Comparison of ENCODE assay signal across 14 mouse cellular contexts in the genomic region with DNA sequence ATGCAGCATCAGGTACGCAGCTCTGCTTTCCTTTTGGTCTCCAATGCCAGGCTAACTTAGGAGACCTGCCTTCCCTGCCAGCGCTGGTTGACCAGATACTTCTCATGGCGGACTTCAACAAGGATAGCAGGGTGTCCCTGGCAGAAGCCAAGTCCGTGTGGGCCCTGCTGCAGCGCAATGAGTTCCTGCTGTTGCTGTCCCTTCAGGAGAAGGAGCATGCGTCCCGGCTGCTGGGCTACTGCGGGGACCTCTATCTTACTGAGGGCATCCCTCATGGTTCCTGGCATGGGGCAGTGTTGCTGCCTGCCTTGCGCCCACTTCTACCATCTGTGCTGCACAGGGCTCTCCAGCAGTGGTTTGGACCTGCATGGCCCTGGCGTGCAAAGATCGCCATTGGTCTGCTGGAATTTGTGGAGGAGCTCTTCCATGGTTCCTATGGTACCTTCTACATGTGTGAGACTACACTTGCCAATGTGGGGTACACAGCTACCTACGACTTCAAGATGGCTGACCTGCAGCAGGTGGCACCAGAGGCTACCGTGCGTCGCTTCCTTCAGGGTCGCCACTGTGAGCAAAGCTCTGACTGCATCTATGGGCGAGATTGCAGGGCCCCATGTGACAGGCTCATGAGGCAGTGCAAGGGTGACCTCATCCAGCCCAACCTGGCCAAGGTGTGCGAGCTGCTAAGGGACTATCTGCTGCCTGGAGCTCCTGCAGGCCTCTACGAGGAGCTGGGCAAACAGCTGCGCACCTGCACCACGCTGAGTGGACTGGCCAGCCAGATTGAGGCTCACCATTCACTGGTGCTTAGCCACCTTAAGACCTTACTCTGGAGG. TPM values are rescaled to one million over a fixed set of nuclear protein-coding genes. Genes with fewer than 3 reads are reported as not detected.
DNase-seq lines count a peak whose midpoint lies in the region; ATAC-seq and TF ChIP-seq lines count a peak whose summit lies in the region.
"Had no signal": no experiment of that assay in that cellular context is flagged by ENCODE, and none has a peak within 500 bp of the region (broad histone marks: within the 10 kb centered on the region; RNA-seq: fewer than 3 reads in every experiment).

No protein-coding gene starts in this region.

- no peak for ATAC-seq in megakaryocyte, adult 5-6 weeks (ENCODE audit: poor library complexity, severe bottlenecking)
- ATAC-seq in frontal cortex, adult (ENCODE audit: low TSS enrichment): no peak

- peak; percentile 29 for DNase-seq in embryo, embryonic 10 days (ENCODE audit: low spot score)
- no peak for DNase-seq in embryo, embryonic 10.5 days (ENCODE audit: low spot score)
- DNase-seq in embryo, embryonic 11 days: peak; percentile 17
- no peak for DNase-seq in left cerebral cortex, postnatal 4 days

- peak overlapping the region; percentile 12 for H3K4me3 ChIP-seq in megakaryocyte, embryonic 14.5 days (replicated peaks)
- no peak overlapping the region for H3K4me3 ChIP-seq in myocyte

- H3K4me1 ChIP-seq in megakaryocyte, embryonic 14.5 days: peaks cover 62% of the 10 kb centered on the region

- peaks cover 8% of the 10 kb centered on the region for H3K27me3 ChIP-seq in megakaryocyte, embryonic 14.5 days (replicated peaks)
- H3K27me3 ChIP-seq in myocyte (ENCODE audit: control insufficient read depth, insufficient read depth, insufficient read length): no peaks in the 10 kb centered on the region

- no peaks in the 10 kb centered on the region for H3K9me3 ChIP-seq in megakaryocyte, embryonic 14.5 days

- H3K4me2 ChIP-seq in myocyte (ENCODE audit: low read depth): no peak overlapping the region

- intact Hi-C loops in left cerebral cortex, postnatal 4 days (cut with DNase I): loop anchor here (5.0 kb wide), 1 partner anchor 183 kb away; no protein-coding TSS in a partner anchor

- H3ac ChIP-seq in myocyte (ENCODE audit: control insufficient read depth, insufficient read length): no peak overlapping the region

- H3K79me2 ChIP-seq in myocyte (ENCODE audit: control insufficient read depth, insufficient read depth): peaks cover 29% of the 10 kb centered on the region

- peak; percentile 39 for TF ChIP-seq POLR2A in myocyte (IDR thresholded peaks at IDR 0.05; ENCODE audit: insufficient read length, low read depth)

- H3K36me3 ChIP-seq in megakaryocyte, embryonic 14.5 days (replicated peaks; ENCODE audit: low read length): peaks cover 67% of the 10 kb centered on the region
- peaks cover 24% of the 10 kb centered on the region for H3K36me3 ChIP-seq in myocyte (ENCODE audit: control insufficient read depth, insufficient read depth)

TF ChIP-seq in myocyte, 11 proteins besides CTCF, POLR2A, EP300 and RAD21:
- TF ChIP-seq POLR2AphosphoS2 (IDR thresholded peaks at IDR 0.05; ENCODE audit: insufficient read length, low read depth): peak; percentile 79
- no peak for TF ChIP-seq MYOG (IDR thresholded peaks at IDR 0.05; ENCODE audit: control insufficient read depth in 1 of 3, insufficient read depth in 1 of 3, insufficient read length in 2 of 3, low read depth in 2 of 3)
- no peak for TF ChIP-seq SRF (IDR thresholded peaks at IDR 0.05; ENCODE audit: control insufficient read depth, insufficient read length, low read depth)
- TF ChIP-seq USF1 (IDR thresholded peaks at IDR 0.05; ENCODE audit: low read depth): no peak
- TF ChIP-seq TCF3 (IDR thresholded peaks at IDR 0.05; ENCODE audit: insufficient read length, low read depth): no peak
- no peak for TF ChIP-seq REST (IDR thresholded peaks at IDR 0.05; ENCODE audit: insufficient read depth, insufficient read length)

RNA-seq across cellular contexts. Expression of a gene that starts 7.5 kb away (rescaled TPM):
- polyA plus RNA-seq in megakaryocyte, embryonic 14.5 days (2012; ENCODE audit: insufficient read depth, low replicate concordance): 1.2 TPM in 1 of 2 replicates, not detected in the other
- 0.33 TPM in 1 of 2 replicates, not detected in the other for total RNA-seq in megakaryocyte, adult 5-6 weeks (2015)
- 0.11 and 0.33 TPM in 2 replicates for total RNA-seq in megakaryocyte, adult 5-6 weeks (2017)
- polyA plus RNA-seq in myocyte (2012; fragmentation: generic; extraction: Trizol): 2.6 TPM
- 10 to 100 TPM; 81.8 to 85.1 TPM for total RNA-seq in left cerebral cortex, postnatal 4 days (2021)
- polyA plus RNA-seq: macrophage had no signal

RNA-seq across cellular contexts. Expression of a gene that starts 31.5 kb away (rescaled TPM):
- 34.1 and 41.8 TPM in 2 replicates for polyA plus RNA-seq in megakaryocyte, embryonic 14.5 days (2012; ENCODE audit: insufficient read depth, low replicate concordance)
- 37.0 and 41.9 TPM in 2 replicates for total RNA-seq in megakaryocyte, adult 5-6 weeks (2015)
- total RNA-seq in megakaryocyte, adult 5-6 weeks (2017): 38.1 and 43.6 TPM in 2 replicates
- polyA plus RNA-seq in myocyte (2012; fragmentation: generic; extraction: Trizol): 31.3 TPM
- total RNA-seq in left cerebral cortex, postnatal 4 days (2021): 1 to 10 TPM; 2.8 to 3.9 TPM

RNA-seq across cellular contexts. Expression of a gene that starts 35.4 kb away (rescaled TPM):
- not detected in 2 replicates for polyA plus RNA-seq in megakaryocyte, embryonic 14.5 days (2012; ENCODE audit: insufficient read depth, low replicate concordance)
- 0.96 TPM in 1 of 2 replicates, not detected in the other for total RNA-seq in megakaryocyte, adult 5-6 weeks (2015)
- not detected in 2 replicates for total RNA-seq in megakaryocyte, adult 5-6 weeks (2017)
- polyA plus RNA-seq in myocyte (2012; fragmentation: generic; extraction: Trizol): not detected
- not detected for total RNA-seq in left cerebral cortex, postnatal 4 days (2021)
- total RNA-seq: heart, adult 8-10 months; layer of hippocampus, postnatal 25 days; liver, adult 2 months had no signal
- polyA plus RNA-seq: hindbrain, embryonic 11.5 days; kidney, embryonic 16.5 days; liver, adult 2 months; macrophage had no signal

RNA-seq across cellular contexts. Expression of a gene that starts 49.3 kb away (rescaled TPM):
- not detected in 2 replicates for polyA plus RNA-seq in megakaryocyte, embryonic 14.5 days (2012; ENCODE audit: insufficient read depth, low replicate concordance)
- total RNA-seq in megakaryocyte, adult 5-6 weeks (2015): 0.36 TPM in 1 of 2 replicates, not detected in the other
- not detected in 2 replicates for total RNA-seq in megakaryocyte, adult 5-6 weeks (2017)
- polyA plus RNA-seq in myocyte (2012; fragmentation: generic; extraction: Trizol): not detected
- not detected for total RNA-seq in left cerebral cortex, postnatal 4 days (2021)
- total RNA-seq: heart, adult 8-10 months; layer of hippocampus, postnatal 25 days; liver, adult 2 months had no signal
- polyA plus RNA-seq: hindbrain, embryonic 11.5 days; kidney, embryonic 16.5 days; liver, adult 2 months had no signal

RNA-seq across cellular contexts. Expression of a gene that starts 55.9 kb away (rescaled TPM):
- 19.7 and 90.5 TPM in 2 replicates for polyA plus RNA-seq in megakaryocyte, embryonic 14.5 days (2012; ENCODE audit: insufficient read depth, low replicate concordance)
- total RNA-seq in megakaryocyte, adult 5-6 weeks (2015): 1.6 and 3.1 TPM in 2 replicates
- 3.7 and 3.9 TPM in 2 replicates for total RNA-seq in megakaryocyte, adult 5-6 weeks (2017)
- 2.7 TPM for polyA plus RNA-seq in myocyte (2012; fragmentation: generic; extraction: Trizol)
- total RNA-seq in left cerebral cortex, postnatal 4 days (2021): 10 to 100 TPM; 73.0 to 78.3 TPM

Comparison
In these comparisons a context has a peak if more than half of its experiments do, and no peak if none do; other contexts are left out.
1. DNase-seq: peak in embryo, embryonic 10 days (single experiment) and embryo, embryonic 11 days (single experiment); none in embryo, embryonic 10.5 days (single experiment) and left cerebral cortex, postnatal 4 days (single experiment).
2. RNA of a gene that starts 7.5 kb away (total RNA-seq): 81.8 to 85.1 TPM in left cerebral cortex, postnatal 4 days; 0.11 to 0.33 TPM in megakaryocyte, adult 5-6 weeks; every median in the first group is over 10 times any median in the second.
3. RNA of a gene that starts 31.5 kb away (total RNA-seq): 37.0 to 43.6 TPM in megakaryocyte, adult 5-6 weeks; 2.8 to 3.9 TPM in left cerebral cortex, postnatal 4 days; every median in the first group is over 4 times any median in the second.